Mouse (Mus musculus) c-Kit-positive CD71-positive TER-119-negative erythroid progenitor cells, embryonic 14.5 days (primary cell): ENCODE data around the gene Gm6525.

Experiments
- DNase-seq: peaks from one replicate; pipeline ENCODE4 v3.0.0-alpha.2; 2013; ENCODE audit warnings: low read depth

Gm6525 gene

DNA sequence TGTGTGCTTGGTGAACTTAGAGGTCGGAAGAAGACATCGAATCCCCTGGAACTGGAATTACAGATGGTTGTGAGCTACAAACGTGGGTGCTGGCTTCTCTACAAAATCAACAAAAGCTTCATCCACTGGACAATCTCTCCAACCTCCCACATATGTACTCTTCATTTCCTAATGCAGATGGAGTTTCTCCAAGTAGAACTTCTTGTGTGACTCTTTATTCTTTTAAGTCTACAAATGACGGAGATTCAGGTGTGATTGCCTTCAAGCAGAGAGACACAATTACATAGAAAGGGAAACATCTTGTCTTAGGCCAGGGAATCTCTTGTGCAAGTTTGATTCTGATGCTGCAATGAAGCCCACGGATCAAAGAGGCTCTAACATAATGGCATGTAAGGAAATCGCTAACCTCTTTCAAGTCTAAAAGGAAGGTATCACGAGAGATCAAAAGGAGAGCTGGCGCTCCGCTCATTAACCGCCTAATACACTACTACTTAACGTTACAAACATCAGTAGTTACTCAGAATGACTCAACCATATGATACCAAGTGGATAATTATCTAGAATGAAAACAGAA, at the start of gene Gm6525:
Gm6525 (plus strand) TSS at position 524 of the 574 bp plus-strand sequence.
- DNase-seq = no peak

GRCm38 (mm10) chr3:84125704-84126289, 48.1 kb upstream of the Gm6525 start:
- DNase-seq = no peak

GRCm38 (mm10) chr3:84126721-84127120, 47.2 kb upstream of the Gm6525 start:
- DNase-seq = no peak

- DNase-seq = no peak
Measured at GRCm38 (mm10) chr3:84127431-84127830, 46.5 kb upstream of the Gm6525 start.

GRCm38 (mm10) chr3:84128871-84129870, 44.7 kb upstream of the Gm6525 start:
- no peak for DNase-seq

DNA sequence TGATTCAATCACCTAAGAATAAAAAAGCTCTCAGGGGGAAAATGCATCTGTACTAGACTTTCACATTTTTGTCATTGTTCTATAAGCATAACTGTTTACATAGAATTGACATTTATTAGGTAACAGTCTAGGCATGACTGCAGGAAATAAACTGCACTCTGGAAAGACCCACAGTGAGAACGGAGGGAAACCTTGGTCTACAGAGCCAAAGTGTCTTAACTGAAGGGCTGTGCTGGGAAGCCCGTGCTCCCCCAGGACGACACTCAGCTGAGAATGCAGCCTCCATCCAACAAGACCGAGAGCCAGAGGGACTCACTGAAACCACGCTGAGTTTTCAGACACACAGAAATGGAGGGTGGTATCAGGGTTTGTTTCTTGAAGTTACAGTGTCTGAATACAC, 43.1 kb upstream of the Gm6525 start:
- no peak for DNase-seq

DNA sequence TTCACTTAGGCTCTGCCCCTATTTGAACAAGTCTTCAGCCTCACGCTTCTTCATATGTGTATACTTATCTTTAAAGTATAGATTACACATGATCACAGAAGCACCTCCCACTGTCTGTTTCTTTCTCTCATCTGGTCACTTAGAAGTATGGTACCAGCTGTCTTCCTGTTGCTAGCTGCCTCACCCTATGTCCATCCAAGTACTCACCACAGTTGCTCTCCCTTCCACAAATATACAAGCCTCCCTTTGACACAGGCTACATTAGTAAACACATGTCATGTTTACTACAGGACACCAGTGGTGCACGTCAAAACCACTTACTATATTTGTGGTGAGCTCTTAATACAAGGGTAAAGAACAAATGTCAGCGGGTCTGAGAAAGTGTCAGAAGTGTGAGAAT, 42.5 kb upstream of the Gm6525 start:
- no peak for DNase-seq

- peak; percentile 71 for DNase-seq
Measured at GRCm38 (mm10) chr3:84135387-84135786, 38.5 kb upstream of the Gm6525 start.

GRCm38 (mm10) chr3:84135933-84136332, 38.0 kb upstream of the Gm6525 start:
- peak; percentile 7 for DNase-seq

GRCm38 (mm10) chr3:84136509-84136908, 37.4 kb upstream of the Gm6525 start:
- peak; percentile 20 for DNase-seq

DNA sequence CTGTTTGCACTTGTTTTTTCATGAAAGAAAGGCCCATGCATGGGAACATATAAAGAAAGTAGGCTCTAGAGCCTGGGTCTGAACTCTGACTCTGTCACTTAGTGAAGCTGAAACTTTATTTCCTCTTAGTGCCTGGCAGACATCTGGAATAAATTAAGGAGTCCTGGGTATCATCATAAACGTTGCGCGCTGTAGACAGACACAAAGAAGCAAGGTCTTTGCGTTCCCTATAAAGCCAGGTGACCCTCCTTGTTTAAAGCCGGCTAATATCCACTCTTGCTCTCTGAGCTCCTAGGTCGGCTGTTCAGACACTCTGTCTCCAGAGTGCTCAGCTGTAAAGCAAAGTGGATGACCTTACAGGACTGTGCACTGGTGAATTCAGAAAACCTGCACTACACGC, 33.0 kb upstream of the Gm6525 start:
- no peak for DNase-seq

- DNase-seq = no peak
Measured at GRCm38 (mm10) chr3:84149831-84150230, 24.1 kb upstream of the Gm6525 start.

- DNase-seq = peak; percentile 27
Measured at GRCm38 (mm10) chr3:84154721-84155141, 19.2 kb upstream of the Gm6525 start.

- peak; percentile 59 for DNase-seq
Measured at GRCm38 (mm10) chr3:84155146-84155545, 18.8 kb upstream of the Gm6525 start.

GRCm38 (mm10) chr3:84155558-84156006, 18.3 kb upstream of the Gm6525 start, which contains the start of gene Mnd1:
TSS of gene Mnd1 (minus strand) at chr3:84155786.
- DNase-seq = peak; percentile 97

DNA sequence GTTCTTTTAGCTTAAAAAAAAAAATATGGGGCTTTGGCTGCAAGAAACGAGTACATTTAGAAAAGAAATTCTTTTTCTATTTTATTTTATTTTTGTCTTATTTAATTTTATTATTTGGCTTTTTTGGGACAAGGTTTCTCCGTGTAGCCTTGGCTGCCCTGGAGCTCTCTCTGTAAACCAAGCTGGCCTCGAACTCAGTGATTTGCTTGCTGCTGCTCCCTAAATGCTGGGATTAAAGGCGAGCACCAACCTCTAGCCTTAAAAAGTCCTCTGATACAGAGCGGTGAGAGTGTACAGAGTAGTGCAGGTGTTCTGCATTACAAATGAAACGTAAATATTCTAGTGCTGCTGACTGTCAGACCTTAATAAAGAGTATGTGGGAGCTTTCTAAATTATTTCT, 17.8 kb upstream of the Gm6525 start:
- DNase-seq = no peak

DNA sequence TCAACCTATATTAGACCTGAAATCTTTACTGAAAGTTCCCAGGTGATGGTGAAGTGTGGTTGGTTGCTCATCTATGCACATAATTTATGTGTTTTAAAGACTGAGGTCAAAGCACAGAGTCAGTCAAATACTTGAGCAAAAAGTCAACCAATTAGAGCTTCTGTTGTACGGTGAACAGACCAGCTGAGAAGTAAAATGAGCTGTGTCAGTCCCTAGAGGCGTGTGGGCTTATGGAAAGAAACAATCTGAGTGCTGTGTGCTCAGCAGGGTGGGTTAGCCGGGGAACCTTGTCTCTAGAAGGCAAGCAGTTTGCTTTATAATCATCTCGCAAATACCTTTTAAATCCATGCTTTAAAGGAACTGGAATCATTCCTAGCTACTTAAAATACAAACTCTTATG, 16.9 kb upstream of the Gm6525 start:
- no peak for DNase-seq

DNA sequence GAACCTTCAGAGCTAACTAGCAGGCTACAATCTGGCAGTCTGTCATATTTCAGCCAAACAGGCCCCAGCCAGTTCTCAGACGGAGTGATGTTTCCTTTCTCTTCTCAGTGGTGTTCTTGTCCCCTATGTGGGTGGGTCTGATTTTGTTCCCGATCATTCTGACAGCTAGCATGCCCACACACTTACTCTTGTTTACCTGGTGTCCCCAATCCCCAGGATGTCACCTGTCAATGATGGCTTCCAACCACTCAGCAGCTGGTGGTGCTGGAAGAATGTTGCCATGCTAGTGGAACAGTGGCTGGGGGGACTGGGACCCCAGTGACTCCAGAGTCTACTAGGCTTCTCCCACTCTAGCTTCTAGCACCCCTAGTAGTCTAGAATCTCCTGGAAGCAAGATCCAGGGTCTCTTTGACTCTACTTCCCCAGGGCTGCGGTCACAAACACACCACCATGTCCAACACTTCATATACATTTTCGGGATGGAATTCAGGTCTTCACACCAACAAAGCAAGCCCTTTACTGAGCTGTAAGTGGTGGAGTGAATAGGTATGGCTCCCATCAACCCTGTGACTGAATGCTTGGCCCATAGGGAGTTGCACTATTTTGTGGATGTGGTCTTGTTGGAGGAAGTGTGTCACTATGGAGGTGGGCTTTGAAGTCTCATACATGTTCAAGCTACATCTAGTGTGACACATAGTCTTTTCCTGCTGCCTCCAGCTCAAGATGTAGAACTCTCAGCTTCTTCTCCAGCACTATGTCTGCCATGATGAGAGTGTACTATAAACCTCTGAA, 16.1 kb upstream of the Gm6525 start:
- no peak for DNase-seq

- DNase-seq = no peak
Measured at GRCm38 (mm10) chr3:84165391-84165790, 8.5 kb upstream of the Gm6525 start.

DNA sequence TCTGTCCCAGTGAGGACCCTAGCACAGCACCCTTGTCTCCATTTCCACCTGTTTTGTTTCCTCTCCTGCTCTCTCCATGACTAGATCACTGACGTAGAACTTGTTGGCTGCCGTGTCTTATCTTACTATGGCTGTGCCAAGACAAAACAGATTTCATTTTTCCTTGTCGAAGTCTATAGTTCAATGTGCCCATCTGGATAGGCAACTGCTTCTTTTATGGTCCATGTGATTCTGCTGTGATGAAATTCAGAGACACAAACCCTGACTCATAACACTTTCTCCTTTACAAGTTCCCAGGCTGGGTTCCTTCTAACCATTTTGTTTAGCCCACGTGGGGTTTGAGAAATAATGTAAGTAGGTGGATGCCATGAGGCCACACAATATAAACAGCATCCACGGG, 7.8 kb upstream of the Gm6525 start:
- DNase-seq = no peak

GRCm38 (mm10) chr3:84168943-84169342, 5.0 kb upstream of the Gm6525 start:
- no peak for DNase-seq
